Mouse (Mus musculus): ENCODE data around the gene Olfr1034.
"Not testable (repeated sequence)": the region's sequence is repeated elsewhere in the genome, so short reads cannot be mapped to it uniquely, and the experiment has no call there.

Olfr1034 gene

DNA sequence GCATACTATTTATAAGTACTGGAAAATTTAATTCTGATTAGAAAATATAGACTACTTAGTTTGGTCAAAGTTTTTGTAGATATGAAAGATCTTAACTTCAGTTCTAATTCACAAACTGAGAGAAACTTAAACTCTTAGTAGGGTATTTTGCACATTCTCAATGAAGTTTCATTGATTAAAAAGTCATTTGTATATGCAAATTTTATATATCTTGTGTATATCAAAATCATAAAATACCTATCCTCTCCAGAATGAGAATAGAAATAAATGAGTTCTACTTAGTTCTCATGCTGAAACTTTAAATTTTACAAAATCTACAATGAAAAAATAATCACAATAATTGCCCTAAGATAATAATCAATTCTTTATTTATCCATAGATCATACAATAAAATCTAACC is at the start of gene Olfr1034:
Olfr1034 (plus strand) TSS at position 301 of the 400 bp plus-strand sequence.
- DNase-seq, result no peak

- no peak for DNase-seq
Measured at GRCm38 (mm10) chr2:86005240-86005639, 40.4 kb upstream of the Olfr1034 start, which contains the start of gene Olfr1032. Gene Olfr1032 (plus strand): TSS chr2:86005540.

DNA sequence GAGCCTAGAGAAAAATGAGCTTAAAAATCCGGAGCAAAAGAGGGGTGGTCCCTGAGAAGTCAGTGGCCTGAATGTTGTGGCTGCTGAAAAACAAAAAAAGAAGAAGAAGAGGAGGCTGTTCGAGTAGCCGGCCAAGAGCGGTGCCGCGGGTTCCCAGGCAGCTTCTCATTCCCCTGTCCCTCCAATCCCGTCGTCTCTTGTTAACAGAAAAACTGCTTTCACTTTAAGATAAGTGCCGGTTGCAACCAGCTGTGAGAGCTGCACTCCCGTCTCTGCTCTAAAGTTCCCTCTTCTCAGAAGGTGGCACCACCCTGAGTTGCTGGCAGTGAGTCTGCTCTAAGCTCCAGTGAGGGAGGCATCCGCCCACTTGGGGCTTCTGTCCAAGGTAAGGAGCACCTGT is 25.3 kb upstream of the Olfr1034 start, which contains the start of gene Olfr1033:
Olfr1033 (plus strand) TSS at position 228 of the 400 bp plus-strand sequence.
- DNase-seq, result not testable (repeated sequence)

DNA sequence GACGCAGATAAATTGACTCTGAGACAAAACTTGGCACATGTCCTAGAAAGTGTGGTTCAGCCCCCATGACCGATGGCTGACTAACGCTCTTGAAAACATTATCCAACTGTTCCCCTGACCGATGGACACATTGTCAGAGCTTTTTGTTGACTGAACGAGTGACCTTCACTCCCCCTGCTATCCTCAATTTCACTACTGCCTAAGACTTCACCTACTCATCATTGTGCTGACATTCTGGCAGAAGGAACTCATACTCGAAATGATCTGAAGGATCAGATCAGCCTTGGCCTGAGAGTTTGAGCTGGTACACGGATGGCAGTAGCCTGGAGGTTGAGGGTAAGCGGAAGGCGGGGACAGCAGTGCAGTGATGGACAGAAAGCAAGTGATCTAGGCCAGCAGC is 24.1 kb upstream of the Olfr1034 start:
- not testable (repeated sequence) for DNase-seq

DNA sequence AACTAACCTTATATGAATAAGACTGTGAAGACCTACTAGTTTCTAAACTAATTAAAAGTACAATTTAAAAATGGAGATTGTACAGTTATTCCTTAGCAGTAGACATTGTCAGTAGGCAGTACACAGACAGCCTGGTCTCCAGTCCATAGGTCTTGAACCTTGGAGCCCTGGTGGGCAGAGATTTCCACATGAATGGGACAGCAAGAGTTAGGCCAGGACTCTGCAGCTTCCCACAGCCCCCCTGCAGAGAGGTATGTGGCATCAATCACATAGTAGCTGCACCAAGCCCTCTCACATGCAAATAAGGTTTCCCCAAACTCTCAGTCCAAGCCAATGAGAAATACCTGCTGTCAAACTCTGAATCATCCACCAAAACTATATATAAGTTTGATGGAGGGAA is 5.1 kb downstream of the Olfr1034 start:
- not testable (repeated sequence) for DNase-seq

DNA sequence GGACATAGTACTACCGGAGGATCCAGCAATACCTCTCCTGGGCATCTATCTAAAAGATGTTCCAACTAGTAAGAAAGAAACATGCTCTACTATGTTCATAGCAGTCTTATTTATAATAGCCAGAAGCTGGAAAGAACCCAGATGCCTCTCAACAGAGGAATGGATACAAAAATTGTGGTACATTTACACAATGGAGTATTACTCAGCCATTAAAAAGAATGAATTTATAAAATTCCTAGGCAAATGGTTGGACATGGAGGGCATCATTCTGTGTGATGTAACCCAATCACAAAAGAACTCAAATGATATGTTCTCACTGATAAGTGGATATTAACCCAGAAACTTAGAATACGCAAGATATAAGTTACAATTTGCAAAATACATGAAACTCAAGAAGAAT is 18.1 kb downstream of the Olfr1034 start:
- DNase-seq, result not testable (repeated sequence)

- no peak for DNase-seq
Measured at GRCm38 (mm10) chr2:86070189-86070588, 24.5 kb downstream of the Olfr1034 start.

DNA sequence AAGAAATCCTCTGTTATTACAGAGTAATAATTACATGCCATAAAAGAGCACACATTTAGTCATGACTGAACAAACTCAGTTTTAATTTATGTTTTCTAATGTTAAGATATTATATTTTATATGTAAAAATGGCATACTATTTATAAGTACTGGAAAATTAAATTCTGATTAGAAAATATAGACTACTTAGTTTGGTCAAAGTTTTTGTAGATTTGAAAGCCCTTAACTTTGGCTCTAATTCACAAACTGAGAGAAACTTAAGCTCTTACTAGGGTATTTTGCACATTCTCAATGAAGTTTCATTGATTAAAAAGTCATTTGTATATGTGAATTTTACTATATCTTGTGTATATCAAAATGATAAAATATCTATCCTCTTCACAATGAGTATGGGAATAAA is 28.0 kb downstream of the Olfr1034 start, which contains the start of gene Olfr1036:
Olfr1036 (plus strand) TSS at position 301 of the 400 bp plus-strand sequence.
- not testable (repeated sequence) for DNase-seq

- DNase-seq, result not testable (repeated sequence)
Measured at GRCm38 (mm10) chr2:86080478-86080877, 34.8 kb downstream of the Olfr1034 start.

GRCm38 (mm10) chr2:86087285-86087684 is 41.6 kb downstream of the Olfr1034 start, which contains the start of gene Olfr1037:
Gene Olfr1037 (minus strand): TSS chr2:86087385.
- no peak for DNase-seq
